Mouse (Mus musculus) urinary bladder, postnatal 10 days (tissue): ENCODE results near the gene Ak8.

ENCODE experiments used
- DNase-seq: peaks from one replicate; pipeline ENCODE4 v3.0.0; 2022; ENCODE audit warnings: low spot score

Ak8 gene

DNA sequence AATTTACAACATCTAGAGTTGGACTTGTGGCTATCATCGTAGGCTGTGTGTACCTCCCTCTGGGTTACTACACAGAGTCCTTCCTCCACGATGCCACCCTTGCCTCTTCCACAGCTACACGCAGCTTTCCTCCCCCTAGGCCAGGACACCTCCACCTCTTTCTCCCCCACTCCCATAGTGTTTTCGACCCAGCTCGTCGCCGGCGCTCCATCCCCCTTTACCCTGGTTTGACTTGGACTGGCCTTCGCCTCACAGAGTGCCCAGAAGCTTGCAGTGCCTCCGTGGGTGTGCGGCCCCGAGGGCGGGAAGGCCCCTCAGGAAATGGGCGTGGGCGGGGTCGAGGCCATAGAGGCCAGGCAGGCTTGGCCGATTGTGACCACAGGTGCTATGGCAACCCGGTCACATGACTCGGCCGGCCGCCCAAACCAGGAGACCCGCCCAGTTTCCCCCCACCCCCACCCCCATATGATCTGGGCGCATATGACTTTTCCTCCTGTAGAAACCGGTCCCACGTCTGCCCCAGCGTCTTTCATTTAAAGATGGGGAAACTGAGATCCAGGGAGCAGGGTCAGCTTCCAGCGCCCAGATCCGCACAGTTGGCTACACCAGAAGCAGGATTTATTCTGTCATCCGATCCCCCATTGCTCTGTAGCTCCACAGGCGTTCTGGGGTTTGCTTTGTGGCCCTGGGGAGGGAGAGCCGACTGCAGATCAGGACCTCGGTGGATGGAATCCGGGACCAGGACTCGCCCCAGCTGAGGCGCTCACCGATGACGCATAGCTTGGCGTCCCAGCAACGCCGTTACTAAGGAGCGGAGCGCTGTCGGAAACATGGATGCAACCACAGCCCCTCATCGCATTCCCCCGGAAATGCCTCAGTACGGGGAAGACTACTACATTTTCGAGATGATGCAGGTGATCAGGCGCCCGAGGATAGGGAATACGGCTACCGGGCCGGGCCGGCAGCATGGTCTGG is at the start of gene Ak8, which contains the start of gene Spaca9:
TSS of gene Ak8 (plus strand) at position 804 of the 975 bp plus-strand sequence.
TSS of gene Spaca9 (minus strand) at position 367 of the 975 bp plus-strand sequence.
- peak; percentile 55 for DNase-seq

DNA sequence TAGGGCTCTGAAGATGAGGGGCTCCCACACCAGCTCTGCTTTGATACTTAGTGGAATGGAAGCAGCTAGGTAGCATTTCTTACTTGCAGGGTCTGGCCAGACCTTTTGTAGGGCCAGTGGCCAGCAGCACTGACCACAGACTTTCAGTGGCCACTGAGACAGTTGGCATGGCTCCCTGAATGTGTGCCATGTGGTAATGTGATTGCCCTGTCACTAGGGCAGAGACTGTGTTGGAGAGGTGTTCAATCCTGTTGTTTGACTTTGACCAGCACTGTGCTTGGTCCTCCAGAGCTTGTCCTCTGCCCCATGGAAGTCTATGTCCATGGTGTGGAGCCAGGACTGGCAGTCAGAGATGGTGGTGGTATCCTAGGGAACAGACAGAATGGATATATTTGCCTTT is 49.4 kb upstream of the Ak8 start:
- no peak for DNase-seq

DNA sequence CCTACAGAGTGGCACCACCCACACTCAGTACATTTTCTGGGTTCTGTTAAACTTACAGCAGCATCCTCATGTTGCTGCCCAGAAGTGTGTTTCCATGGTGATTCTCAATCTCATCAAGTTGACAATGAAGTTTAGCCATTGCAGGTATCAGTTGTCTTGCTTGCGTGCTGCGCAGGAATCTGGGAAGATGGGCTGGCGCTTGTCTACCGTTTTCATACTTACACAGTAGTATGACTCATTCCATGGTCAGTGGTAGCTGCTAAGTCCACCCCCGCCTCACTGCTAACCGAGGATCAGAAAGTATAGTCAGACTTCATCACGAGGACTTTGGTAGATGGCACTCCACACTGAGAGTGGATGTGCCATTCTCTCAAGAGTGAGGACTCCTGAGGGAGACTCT is 46.6 kb upstream of the Ak8 start:
- no peak for DNase-seq

DNA sequence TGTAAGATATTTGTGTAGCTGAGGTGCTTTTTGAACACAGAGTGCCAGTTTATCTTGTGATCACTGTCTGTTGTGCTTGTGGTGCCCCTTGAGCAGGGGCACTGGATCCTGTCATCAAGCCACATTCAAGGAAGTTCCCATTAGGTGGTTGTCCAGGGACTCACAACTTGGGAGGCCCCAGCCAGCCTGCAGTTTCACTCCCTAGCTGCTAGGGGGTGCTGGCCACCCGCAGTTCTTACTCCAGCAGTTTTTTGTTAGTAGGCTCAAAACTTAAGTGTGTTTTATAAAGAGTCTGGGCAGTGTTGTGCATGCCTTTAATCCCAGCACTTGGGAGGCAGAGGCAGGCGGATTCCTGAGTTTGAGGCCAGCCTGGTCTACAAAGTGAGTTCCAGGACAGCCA is 45.7 kb upstream of the Ak8 start:
- no peak for DNase-seq

DNA sequence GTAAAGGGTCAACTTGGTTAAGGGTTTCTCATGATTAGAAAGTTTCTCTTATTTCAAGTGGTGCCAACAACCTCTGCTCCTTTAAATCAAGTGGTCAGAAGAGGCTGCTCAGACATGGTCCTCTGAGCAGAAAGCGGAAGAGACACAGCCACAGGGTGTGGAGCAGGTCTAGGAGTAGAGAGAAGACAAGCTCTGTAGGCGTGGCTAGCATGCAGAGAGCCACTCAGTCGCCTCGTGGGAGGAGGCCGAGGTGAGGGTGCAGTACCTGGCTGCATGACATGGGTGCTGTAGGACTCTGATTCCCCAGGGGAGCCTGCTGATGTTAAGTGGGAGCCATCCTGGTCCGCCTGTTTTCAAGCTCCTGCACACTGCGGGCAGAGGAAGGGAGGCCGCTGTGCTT is 43.7 kb upstream of the Ak8 start:
- DNase-seq = no peak

DNA sequence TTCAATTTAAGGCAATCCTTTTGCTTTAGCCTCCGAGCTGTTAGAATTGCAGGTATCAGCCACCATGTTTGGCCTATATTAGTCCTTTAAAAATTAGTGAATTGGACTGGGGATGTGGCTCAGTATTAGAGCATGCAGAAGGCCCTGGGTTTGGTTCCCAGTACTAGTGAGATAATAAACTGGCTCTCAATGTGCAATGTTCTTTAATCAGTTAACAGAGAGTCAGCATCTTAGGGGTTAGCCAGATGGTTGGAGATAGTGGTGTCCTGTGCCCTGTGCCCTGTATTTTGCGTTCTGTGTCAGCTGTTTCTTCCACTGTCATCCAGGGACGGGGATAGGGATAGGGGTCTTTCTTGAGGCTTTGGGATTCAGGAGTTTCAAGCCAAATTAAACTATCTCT is 37.1 kb upstream of the Ak8 start:
- DNase-seq = no peak

DNA sequence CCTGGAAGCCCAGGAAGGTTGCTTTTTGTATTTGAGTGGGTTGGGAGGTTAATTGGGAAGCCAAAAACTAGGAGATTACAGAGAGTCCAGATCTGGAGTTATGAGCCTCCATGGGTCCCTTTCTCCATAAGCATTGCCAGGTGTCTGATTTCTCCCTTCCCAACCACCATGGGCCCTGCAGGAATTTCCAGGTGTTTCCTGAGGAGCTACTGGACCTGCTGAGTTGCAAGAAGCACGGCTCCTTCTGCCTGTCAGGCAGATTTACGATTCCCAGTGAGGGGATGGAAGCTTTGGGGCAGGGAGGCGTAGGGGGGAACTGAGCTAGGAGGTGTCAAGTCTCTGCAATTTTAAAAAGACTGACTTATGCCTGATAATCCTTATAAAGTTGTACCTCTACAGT is 34.1 kb upstream of the Ak8 start:
- no peak for DNase-seq

DNA sequence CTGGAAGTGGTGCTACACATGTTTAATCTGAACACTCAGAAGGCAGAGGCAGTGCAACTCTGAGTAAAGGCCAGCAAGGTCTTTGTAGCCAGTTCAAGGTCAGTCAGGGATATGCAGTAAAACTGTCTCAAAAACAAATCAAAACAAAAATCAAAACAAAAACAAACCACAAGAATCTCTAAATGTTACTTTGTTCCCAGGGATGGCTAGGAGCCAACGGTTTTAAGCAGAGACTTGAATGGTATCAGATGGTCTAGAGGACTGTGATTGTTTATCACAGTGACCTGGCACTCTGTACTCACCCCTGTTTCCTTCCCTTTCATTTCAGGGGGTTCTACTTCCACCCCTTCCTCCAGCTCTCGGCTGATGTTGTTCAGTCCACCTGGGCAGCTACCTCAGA is 28.5 kb upstream of the Ak8 start:
- no peak for DNase-seq

DNA sequence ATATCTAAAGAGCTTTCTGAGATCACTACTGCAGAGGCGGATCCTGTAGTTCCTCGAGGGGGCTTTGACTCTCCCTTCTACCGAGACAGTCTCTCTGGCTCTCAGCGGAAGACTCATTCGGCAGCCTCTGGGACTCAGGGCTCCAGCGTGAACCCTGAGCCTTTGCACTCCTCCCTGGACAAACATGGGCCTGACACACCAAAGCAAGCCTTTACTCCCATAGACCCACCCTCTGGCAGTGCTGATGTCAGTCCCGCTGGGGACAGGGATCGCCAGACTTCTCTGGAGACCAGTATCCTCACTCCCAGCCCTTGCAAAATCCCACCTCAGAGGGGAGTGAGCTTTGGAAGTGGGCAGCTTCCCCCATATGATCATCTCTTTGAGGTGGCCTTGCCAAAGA is 24.0 kb upstream of the Ak8 start:
- DNase-seq = no peak

DNA sequence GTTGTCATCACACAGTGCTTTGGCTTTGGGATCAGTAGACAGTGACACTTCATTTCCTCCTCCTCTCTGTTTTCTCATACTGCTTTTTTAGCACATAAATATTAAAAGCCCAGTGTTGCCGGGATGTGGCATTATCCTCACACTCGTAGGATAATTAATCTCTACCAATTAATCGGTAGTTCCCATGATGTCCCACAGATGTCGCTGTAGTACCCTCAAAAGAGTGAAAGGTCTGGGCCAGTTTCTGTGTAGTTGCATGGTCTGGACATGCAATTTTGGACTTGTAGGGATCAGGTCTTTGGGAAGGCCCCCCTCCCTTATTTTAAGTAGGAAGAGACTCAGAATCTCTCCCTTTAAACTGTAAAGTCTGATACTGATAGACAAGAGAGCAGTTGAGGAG is 19.3 kb upstream of the Ak8 start:
- no peak for DNase-seq

DNA sequence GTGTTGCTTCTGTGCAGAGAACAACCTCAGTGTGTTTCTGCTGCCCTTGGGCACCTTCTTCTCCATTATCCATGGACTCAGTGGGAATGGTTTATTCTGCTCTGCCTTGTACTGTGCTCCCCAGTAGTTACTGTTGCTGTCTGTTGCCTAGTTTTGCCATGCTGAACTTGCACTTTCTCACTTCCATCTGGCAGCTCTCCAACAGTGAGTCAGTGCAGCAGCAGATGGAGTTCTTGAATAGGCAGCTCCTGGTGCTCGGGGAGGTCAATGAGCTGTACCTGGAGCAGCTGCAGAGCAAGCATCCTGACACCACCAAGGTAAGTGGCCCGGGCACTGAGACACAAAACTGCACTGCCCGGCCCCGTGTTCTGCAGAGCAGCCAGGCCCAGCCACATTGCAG is 18.2 kb upstream of the Ak8 start:
- DNase-seq = no peak

DNA sequence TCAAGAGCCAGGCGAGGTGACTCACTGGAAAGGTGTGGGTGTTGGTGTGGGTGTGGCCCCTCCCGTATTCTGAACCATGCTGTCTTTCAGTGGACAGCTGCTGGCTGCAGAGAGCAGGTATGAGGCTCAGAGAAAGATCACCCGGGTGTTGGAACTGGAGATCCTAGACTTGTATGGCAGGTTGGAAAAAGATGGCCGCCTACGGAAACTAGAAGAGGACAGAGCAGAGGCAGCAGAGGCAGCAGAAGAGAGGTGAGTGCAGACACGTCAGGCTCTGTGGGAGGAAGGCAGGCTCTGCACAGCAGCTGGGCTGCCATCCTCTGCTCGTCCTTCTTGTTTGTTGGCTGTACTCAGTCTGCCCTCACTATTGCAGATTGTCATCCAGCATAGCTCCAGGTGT is 14.1 kb upstream of the Ak8 start:
- DNase-seq = no peak

DNA sequence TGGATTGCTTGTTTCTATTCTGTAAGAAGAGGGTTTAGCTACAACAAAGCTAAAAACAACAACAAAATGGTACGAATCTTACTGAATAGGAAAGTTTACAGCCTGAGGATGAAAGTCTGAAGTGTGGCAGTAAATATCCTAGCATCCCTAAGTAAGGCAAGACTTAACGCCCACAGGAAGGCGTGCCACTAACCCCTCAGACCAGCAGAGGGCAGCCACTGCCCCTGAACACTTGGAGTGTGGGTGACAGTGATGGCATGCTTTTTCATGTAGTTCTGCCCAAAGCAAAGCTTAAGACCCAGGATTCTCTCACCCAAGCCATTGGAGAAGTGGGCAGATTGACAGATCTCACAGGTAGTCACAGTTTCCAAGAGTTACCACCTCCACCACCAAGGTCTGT is 11.5 kb upstream of the Ak8 start:
- no peak for DNase-seq

DNA sequence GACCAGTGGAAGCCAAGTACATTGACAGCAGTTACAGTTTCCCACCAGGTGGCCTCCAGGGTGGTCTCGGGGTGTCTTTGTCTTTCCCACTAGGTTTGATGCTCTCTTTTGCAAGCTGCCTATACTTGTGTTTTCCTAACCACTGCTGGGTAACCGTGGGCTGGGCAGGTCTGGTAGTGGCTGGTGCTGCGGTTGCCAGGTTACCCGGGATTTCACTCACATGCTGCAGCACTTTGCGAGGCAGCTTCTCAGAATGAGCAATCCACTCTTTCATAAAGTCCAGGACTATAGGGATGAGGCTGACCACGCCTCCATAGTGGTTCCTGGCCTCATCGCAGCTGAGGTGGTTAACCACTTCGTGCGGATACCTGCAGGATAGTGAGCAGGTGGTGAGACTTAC is 7.3 kb upstream of the Ak8 start:
- DNase-seq = no peak

DNA sequence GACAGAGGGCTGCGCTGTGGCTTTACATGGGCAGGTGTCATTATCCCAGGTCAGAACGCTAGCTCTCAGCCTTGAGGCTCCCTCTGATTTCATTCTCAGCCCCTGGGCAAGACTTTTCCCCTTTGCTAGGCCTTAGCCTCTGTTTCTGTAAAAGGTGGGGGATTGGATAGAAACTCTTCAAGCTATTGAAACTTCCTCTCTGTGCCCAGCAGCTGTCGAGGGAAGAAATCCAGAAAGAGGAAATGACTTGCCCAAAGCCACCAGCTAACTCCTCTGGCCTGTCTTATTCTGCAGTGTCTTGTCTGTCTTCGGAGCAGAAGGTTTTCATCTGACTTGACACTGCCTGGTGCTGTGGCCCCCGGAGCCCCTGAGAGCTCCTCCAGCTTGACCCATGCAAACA is 1.4 kb upstream of the Ak8 start:
- no peak for DNase-seq

DNA sequence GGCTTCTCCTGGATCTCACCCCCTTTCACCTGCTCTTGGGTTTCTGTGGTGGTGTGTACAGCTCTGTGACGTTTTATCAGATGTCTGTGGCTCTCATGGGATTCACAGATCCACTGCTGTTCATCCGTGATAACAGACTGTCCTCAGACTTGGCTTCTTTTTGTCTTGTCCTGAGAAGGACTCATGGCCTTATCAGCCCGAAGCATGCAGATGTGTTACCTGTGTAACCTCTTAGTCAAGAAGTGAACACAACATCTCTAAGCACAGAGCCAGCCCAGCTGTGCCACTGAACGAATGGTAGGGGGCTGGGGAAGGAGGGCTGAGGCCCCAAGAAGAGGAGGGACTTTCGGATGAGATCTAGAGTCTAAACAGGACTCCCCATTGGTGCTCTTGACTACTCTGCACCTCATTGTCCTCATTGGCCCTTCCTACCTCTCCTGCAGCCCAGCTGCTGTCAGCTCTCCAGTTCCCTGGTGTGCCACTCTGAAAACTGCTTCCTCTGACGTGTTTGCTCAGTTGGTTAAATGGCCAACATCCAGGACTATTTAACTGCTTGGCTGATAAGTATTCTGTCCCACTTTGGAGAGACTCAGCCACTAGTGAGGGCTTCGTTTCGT is 1.8 kb downstream of the Ak8 start:
- no peak for DNase-seq

DNA sequence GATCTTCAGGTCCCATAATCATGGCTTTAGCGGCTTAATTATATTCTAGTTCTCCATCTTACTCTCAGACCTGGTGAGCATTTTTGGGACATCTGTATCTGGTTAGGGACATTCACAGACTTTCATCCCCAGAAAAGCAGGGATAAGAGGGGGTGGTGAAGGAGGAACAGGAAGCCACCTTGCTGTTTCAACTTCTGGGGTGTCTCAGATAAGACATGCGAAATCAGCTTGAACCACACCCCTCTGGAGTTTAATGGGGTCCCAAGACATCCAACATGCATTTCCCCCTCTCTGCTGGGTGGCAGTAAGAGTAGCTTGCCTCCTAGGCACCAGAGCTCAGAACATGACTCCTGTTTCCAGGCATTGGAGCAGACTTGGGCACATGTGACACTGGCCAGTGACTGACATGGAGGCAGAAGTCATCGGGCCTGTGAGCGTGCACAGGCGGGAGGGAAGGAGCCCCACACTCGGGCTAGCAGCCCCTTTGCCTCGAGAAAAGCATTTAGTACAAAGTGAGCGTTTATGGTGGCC is 6.2 kb downstream of the Ak8 start:
- no peak for DNase-seq

DNA sequence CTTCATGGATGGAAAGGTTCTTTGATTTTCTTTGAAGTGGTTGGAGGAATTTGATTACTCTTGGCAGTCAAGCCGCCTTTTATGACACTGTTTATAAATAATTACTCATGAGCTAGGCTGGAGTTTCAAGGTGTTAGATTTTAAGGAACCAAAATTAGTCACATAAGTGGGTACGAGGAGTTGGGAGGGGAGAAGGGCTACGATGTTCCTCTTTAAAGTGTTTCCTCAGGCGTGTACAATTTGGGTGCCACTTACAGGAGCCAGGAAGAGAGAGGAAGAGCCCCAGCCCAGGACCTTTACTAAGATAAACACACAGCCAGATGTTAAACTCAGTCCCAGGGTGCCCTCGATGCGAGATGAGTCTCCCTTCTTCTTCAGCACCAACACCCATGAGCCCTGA is 6.8 kb downstream of the Ak8 start:
- no peak for DNase-seq

DNA sequence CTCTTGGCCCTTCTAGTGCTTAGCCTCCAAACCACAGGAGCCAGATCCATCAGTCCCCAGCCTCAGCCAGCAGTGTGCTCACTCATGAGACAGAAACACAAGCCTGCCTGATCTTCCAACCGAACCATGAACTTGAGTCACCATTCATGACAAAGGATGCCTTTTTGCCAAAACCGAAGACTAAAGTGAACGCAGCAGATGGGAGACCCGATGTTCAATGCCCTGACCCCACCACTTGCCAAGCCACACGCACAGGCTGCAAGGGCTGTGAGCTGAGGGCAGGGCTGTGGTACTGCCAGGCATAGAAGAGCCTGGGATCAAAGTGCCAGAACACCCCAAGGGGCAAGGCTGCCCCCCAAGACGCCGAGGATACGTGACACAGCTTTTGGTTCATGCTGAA is 13.1 kb downstream of the Ak8 start:
- no peak for DNase-seq

DNA sequence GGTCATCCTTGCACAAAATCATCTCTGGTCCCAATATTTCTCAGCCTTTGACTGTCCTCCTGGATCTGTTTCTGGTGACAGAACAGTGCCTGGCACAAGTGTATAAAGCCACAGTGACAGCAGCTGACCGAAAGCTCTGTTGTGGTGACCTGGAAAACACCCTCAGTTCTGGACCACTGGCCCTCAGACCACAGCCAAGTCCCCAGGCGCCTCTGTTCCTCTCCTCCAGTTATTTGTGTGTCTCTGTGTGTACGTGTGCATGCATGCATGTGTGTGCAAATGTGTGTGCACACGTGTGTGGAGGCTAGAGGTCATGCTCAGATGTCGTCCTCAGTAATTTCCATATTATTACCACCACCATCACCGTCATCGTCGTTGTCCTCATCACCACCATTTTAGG is 22.5 kb downstream of the Ak8 start:
- no peak for DNase-seq

DNA sequence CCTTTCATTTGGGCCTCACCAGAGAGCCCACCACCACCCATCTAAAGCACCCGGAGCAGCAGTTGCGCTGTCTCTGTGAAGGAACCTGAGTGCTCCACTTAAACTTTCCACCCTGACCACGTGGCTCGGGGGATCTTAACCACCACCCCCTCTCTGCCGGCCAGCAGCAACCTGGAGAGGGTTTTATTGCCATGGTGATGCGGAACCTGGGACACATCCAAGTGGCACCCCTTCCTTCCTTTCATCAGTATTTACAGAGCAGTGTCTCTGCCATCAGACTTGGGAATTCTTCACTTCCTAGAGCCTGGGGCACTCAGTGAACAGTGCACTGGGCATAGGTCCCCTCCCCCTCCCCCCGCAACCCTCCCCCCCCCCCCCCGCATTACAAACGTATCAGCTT is 23.9 kb downstream of the Ak8 start:
- DNase-seq = no peak

DNA sequence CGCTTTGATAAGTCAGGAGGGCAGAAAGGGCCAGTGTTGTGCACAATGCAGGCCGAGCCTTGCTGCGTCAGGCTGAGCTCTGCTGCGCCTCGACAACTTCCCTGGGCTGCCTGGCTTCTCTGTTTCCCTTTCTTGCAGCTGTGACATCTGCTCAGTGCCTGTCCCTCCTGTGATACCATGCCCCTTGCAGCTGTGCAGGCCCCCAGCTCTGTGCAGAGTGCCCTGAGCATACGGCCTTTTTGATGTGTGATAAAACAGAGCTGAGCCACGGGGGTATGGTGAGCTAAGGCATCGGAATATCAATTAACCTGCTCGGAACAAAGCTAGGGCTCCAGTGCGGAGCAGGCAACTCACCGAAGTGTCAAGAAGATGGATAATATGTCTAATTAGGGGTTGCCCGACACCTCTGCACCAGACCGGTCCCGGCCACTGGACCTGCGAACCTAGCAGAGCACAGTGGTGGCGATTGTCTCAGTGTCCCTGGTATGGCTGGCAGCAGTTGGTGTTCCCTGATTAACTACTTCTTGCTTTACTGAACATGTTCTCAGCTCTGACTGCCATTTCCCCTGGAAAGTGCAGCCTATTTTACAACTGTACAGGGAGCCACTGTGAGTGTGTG is 27.9 kb downstream of the Ak8 start:
- no peak for DNase-seq

DNA sequence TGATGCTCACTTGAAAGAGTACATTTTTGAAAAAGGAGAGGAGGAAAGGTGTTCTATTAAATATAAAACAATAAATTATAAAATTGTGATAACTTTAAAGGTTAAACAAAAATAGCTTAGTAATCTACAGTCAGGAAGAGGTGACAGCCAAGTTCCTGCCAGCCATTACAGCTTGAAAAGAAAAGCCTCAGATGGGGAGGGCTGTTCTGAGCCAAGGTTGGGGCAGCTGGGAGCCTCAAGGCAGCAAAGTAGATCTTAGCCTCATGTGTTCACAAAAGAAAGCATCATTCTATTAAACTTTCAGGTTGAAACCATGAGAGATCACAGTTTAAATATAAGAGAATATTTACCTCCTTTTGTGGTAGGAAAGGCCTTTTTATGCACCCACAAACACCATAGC is 30.7 kb downstream of the Ak8 start:
- no peak for DNase-seq
